Mouse (Mus musculus): ENCODE data around the gene Nefh.

The Nefh gene

DNA sequence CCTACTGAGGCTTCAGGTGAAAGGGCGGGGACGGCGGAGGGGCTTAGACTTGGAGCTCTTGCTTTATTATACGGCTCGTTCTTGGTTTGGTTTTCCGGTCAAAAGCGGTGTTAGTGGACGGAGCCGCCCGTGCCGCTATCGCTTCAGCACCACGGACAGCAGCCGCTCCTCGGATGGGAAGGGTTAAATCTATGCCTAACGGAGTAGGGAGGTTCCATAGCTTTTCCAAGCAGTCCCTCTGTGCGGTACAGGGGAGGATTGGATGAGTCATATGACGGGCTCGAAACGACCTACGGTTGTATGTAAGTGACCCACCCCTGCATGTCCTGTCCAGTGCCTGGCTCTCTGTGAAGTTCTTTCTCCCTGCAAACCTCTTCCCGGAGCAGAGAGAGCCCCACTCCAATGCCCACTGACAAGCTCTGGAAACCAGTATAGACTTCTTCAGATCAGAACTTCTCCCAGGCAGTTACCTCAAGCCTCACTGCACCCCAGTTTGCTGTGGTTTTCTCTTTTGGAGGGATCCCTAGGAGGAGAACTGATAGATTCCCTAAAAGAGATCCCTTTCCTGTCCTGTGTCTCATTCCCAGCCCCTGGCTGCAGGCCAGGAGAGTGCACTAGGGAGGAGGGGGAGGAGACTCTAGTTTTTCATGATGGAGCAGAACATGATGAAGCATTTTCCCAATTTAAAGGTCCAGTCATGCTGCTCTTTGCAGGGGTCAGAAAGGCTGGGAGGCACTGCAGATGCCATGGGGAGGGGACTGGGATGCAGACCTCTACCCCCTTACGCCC, 1.6 kb upstream of the Nefh start:
- peak; percentile 43 for DNase-seq

DNA sequence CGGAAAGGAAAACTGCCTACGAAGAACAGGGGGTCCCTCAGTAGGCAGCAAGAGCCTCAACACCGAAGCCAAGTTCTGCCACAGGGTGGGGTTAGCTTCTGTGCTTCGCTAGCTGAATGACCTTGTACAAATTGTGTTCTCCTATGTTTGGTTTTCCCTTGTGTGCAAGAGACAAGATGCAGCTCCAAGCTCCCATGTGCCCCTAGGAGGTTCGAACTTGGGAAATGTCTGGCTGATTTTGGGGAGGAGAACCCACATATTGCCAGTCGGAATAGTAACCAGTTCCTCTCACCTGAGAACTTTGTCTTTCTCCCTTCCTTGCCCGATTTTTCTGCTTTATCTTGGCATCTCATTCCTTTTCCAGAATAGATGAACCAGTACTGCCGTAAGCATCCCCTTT, 928 bp upstream of the Nefh start:
- no peak for DNase-seq

DNA sequence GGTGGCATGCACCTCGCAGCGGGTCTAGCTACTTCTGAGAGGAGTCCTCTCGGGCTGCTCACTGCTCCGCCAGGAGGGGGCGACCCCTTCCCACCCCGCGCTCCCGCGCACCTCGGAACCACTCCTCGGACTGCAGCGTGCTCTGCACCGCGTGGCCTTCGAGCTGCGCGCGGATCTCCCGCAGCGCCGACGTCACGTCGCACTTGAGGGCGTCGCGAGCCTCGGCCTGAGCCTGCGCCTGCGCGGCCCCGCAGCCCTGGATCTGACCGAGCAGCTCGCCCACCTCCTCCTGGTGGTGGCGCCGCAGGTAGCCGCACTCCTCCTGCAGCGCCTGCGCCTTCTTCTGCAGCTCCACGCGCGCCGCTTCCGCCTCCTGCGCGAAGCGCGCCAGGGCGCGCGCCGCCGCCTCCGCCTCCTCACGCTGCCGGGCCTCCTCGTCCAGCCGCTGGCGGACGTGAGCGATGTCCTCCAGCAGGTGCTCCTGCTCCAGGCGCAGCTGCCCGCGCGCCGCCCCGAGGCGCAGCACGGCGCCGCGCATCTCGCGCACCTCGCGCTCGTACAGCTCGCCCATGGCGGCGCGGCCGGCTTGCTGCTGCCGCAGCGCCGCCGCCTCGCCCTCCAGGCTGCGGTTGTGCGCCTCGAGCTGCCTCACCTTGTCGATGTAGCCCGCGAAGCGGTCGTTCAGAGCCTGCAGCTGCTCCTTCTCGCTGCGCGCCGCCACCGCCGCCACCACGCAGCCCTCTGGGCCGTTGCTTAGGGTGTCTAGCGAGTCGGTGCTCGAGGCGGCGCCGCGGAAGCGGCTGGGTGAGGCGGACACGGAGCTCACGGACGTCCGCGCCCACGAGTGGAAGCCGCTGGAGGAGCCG, 684 bp downstream of the Nefh start:
- DNase-seq = peak; percentile 93

DNA sequence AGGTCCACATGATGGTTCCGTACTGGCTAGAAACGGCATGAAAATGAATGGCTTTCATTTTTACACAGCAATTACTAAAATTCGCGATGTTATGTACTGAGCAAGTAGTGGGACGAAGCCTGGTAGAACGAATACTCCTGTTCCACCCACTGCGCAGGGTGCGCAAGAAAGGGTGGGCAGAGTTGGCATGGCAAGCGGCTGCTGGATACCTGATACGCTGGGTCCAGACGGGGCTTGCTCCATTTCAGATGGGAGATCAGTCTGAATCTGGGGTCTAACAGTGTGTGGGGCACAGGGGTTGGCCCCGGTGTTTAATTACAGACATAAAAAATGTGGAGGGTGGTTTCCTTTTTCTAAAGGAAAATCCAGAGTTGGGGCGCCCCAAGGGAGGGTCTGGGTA, 1.3 kb downstream of the Nefh start:
- peak; percentile 42 for DNase-seq

DNA sequence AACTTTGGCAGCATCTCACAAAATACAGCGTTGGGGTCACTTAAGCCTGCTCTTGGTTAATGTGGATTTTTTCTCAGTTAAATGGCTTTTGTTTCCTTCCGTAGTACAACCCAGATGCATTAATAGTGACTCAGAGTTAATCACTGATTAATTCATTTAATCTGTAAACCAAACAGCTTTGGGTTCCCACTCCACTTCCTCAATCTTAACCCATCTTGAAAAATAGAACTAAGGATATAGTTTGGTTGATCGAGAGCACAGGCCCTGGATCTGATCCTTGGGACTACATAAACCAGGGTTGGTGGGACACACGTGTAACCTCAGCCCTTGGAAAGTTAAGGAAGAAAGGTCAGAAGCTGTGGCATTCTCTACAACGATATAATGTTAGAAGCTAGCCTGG, 11.6 kb downstream of the Nefh start:
- no peak for DNase-seq

DNA sequence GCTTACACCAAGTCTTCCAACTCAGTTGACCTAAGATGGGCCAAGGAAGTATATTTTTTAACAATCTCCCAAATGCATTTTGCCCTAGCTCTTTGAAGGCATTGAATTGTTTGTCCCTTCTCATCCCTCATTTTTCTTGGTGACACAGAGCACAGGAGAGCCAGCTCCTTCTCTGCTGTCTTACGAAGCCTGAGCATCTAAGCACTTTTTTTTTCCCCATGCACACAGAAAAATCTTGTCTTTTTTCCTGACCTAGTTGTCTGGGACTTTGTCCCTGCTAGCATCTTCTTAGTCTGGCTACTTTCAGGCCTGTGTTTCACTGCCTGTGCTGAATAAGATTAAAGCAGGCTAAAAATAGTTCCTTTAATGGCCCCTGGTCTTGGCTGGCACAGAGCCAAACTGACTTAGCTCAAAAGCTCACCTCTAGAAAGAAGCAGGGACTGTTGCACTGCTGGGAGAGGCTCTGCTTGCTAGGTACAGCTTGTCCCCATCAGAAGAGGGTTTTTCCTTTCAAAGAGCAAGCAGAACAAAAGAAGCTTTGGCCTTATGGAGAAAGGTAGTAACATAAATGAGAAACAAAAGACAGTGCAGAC, 16.8 kb downstream of the Nefh start:
- no peak for DNase-seq

DNA sequence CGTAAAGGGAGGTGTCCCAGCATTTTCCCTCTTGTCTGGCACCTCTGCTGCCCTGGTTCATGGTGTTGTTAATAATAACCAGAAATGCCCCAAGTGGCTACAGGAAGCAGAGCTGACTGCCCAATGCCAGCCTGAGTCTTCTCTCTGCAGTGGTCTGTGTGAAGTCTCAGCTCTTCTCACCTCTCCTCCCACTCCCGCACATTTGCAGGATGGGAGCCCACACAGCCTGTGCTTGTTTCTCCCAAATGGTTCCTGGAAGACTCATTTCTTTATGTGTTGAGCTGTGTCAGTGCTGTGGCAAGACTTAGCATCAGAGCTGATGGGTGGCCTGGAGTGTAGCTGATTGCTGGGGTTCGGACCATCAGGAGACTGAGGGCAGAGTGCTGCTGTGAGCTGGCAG, 20.6 kb downstream of the Nefh start:
- peak; percentile 78 for DNase-seq

DNA sequence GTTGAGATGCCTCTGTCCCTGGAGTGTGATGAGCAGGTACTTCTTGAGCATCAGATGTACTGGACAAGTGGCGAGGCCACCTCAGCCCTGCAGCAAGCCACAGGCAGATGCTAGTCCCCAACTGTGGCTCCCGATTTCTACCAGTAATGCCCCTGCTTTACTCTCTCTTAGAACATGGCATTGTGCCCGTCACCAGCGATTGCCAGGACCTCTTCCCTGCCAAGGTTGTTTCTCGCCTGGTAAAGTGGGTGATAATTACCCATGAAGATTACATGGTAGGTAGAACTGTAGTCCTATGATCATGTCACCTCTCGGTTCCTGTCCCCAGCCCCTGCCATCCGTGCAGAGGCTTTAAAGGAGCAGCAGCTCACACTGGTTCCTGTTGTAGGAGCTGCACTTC, 26.1 kb downstream of the Nefh start:
- DNase-seq = no peak

DNA sequence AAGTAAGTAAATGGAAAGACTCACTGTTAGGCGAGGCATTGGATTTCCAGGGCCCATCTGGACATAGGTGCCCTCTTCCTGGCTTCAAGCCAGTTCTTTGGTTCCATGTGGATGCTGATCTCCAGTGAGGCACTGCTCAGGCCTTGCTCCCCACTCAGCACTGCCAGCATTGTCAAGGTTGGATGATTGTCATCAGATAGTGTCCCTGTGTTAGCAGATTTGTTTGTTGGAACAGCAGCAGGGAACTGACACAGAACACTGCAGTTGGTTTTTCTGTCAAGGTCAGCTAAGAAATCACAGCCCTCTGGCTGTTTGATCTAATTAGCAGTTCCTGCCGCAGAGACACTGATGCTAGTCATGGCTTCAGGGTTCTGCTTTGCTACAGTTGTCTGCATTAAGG, 26.6 kb downstream of the Nefh start:
- no peak for DNase-seq

DNA sequence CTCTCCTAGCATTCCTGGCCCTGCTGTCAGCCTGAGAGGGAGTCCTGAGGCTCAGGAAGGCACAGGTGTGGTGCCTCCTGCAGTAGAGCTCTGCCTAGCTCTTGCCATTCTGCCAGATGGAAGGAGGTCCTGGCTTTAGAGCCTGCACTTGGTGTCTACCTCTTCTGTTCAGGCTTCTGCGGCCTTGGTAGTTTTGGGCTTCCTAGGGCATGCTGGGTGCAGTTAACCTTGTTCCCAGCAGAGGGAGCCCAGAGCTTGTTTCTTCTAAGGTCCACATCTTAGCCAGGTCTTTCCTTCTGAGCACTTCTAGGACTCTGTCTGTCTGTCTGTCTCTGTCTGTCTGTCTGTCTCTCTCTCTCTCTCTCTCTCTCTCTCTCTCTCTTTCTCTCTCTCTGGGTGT, 31.8 kb downstream of the Nefh start:
- DNase-seq = peak; percentile 66

DNA sequence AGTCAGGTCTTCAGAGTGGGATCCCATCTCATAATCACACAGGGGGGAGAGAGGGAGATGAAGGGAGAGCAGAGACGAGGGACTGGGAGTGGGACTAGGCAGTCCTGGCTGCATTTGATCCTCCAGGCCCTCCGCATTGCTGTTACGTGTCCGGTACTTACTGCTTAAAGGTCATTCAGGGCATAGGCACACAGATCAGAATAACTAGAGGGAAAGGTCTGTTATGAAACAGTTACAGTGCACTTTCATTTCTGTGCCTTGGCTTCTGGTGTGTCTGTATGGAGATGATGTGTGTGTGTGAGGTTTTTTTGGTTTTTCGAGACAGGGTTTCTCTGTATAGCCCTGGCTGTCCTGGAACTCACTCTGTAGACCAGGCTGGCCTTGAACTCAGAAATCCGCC, 41.6 kb downstream of the Nefh start:
- no peak for DNase-seq

DNA sequence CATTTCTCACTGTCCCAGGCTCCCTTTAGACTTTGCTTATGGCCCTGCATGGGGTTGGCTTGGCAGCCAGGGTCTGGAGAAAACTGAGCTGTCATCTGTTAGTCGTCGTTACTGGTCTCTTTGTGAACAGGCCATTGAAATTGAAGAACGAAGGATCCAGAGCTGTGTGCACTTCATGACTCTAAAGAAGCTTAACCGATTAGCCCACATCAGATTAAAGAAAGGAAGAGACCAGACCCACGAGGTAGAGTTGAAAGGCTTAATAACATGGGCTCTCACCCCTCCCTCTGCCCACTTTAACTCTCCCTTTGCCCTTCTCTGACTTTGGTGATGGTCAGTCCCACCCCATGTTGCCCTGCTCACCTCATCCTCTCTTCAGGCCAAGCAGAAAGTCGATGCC, 45.9 kb downstream of the Nefh start:
- no peak for DNase-seq

DNA sequence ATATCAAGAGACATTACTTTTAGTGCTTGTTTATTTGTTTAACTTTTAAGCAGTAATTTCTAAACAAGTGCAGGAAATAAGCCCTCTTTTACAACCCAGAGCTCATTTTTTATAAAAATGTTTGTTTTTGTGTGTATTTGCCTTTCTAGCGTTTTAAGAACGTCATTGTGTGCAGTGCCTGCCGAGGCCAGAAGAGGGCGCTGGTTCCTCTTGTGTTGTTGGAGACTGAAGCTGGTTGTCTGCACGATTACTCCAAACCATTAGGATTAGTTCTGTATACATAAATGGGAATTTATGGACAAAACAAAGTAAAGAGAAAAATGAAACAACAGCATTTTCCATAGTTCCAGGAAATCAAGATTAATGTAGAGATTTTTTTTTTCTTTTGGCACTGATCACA, 47.4 kb downstream of the Nefh start:
- DNase-seq = no peak

DNA sequence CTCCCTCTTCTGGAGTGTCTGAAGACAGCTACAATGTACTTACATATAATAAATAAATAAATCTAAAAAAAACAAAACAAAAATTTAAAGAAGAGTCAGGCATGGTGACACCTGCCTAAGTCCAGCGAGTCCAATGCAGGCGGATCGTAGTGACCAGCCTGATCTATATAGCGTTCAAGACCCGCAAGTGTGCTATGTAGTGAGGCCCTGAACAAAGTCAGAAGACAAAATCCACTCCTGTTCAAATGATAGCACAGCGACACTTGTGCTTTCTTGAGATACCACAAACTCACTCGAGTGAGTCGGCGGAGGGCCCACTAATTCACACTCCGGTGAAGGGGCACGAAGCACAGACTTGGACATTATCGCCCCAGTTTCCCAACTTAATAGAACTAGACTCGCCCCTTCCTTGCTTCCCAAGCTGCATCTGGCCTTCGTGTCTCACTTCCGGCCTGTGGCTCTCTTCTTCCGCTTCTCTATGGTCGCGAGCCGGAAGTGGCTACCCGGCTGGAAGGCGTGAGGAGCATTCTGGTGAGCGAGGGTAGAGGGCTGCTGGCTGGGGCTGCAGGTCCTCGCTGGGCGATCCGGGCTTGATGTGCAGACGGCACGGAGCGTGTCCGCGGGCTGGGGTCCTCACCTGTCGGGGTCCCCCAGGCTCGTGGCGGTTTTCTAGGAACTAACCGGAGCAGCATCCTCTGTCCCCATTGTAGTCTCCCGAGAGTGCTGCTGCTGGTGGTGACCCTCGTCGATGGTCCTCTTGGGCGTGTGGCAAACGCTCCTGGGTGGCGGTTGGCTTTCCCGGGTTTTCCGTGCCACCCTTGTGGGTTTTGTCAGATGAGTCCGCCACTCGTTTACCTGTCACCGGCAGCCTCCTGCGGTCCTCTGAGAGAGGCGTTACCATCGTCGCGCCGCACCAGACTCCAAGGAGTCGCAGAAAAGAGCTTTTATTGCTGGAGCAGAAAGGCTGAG, 52.7 kb downstream of the Nefh start, which contains the start of gene Thoc5:
Gene Thoc5 (plus strand): TSS at position 473 of the 969 bp plus-strand sequence.
- peak; percentile 90 for DNase-seq

Measured in right cerebral cortex, adult 18-20 months (tissue).